Mouse (Mus musculus) left cerebral cortex, postnatal 25 days (tissue): ENCODE measurements around the gene Efr3b. TPM values are rescaled to one million over a fixed set of nuclear protein-coding genes. Genes with fewer than 3 reads are reported as not detected.

Experiments used
- DNase-seq, 2 experiments: peaks; one replicate each; pipeline ENCODE4 v3.0.0; 2022; ENCODE audit warnings: low spot score in 2 of 2, mixed read lengths in 1 of 2
- intact Hi-C: fragments of 180-260 bp; cut with DNase I; formaldehyde crosslinking; loops from one replicate; pipeline ENCODE4 v1.15.1; 2025
- total RNA-seq, 2 experiments: library from RNA; stranded (reverse); gene quantifications; 2 replicates each; pipeline ENCODE4 v1.2.3; 2021

Gene Efr3b
- total RNA-seq, result 100 to 1,000 TPM in 1 of 2 experiments, 10 to 100 TPM in 1; 97.7 to 102 TPM

GRCm38 (mm10) chr12:4038061-4039041, at the start of gene Efr3b:
Efr3b (minus strand) TSS chr12:4038915.
- peak; percentile 88 to 91 for DNase-seq
- intact Hi-C loops, result loop anchor here (2.0 kb wide), 2 partner anchors 32 to 42 kb away; no protein-coding TSS in a partner anchor

- intact Hi-C loops, result loop anchor here (5.0 kb wide), 1 partner anchor 421 kb away; no protein-coding TSS in a partner anchor
- peak in 1 of 2 experiments; percentile 20 for DNase-seq
Measured at GRCm38 (mm10) chr12:4083441-4083840, 44.7 kb upstream of the Efr3b start.

DNA sequence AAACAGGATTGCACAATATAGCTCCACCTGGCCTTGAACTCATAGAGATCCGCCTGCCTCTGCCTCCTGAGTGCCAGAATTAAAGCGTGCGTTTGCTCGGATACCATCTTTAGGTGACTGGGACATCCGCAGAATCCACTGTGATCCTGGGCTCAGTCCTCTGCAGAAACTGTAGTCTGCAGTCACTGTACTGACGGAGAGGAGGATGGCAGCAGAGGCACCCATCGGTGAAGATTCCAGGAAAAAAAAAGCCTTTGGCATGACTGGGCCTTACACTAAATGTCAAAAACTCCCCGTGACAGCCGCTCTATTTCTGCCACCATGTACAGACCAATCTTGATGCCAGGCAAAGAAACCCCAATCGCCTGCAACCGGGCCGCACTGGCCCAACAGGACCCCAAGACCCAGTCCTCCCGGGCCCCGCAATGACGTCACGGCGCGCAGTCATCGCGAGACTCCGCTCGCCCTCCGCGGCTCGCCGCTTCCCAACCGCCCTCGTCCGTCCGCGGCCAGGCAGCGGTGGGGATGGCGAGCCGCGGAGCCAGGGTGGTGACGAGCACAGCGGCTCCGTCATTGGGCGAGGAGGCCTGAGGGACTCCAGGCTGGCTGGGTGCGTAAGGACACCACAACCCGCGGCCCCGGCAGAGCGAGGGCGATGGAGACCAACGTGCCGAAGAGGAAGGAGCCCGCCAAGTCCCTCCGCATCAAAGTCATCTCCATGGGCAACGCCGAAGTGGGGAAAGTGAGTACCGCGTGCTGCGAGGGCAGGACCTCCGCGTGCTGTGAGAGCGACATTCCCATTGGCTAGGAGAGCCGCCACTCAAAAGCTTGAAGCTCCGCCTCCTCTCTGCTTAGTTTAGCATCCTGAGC, 43.7 kb upstream of the Efr3b start, which contains the start of gene Dnajc27:
Dnajc27 (plus strand) TSS at position 452 of the 870 bp plus-strand sequence.
- intact Hi-C loops, result loop anchor here (5.0 kb wide), 1 partner anchor 420 kb away; no protein-coding TSS in a partner anchor
- DNase-seq, result peak; percentile 96 to 98

DNA sequence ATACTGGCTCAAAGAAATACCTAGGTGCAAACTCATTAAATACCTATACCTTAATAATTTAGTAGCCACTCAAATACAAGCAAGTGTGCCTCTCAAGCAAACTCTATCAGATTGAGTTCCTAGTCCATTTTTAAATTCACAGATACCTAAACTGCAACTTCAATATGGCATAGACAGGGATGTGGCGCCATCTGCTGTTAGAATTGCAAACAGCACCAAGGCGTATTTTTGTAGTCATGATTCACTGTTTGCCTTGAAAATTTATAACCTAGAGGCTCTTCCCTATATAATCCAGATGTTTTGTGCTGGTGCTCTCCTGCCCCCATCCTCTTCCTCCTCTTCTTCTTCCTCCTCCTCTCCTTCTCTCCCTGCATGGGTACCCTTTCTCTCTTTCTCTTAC, 41.6 kb upstream of the Efr3b start:
- DNase-seq, result peak; percentile 84 to 90
- intact Hi-C loops, result loop anchor here (1.0 to 5.0 kb wide), 5 partner anchors 42 to 418 kb away; partner anchors contain the start of gene Efr3b

DNA sequence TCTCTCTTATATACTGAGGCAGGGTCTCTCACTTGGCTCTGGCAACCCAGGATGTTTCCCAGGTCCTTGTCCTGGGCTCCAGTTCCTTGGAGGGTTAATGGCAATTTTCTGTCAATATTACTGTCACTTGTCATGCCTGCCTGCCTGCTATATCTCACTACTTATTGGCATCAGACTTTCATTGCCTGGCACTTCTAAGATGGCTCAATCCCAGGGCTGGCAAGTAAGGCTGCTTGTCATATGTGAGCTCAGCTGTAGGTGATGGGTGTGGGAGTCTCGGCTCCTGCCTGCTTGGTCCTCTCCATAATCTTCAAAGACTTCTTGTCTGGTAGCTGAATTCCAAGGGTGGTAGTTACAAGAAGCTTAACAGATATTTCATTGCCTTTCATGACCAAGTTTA, 39.4 kb upstream of the Efr3b start:
- intact Hi-C loops, result no loop called here
- peak in 1 of 2 experiments; percentile 68 for DNase-seq

DNA sequence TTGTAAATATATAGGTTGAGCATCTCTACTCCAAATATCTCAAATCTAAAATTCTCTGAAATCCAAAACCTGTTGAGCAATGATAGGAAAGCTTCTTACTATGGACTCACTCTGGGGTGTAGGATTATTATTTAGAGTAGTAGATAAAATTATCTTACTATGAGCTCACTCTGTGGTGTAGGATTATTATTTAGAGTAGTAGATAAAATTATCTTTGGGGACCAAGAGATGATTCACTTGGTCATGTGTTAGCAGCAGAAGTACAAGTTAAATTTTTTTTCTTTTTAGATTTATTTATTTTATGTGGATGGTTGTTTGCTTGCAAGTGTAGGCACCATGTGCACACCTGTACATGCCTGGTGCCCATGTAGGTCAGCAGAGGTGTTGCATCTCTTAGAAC, 37.7 kb upstream of the Efr3b start:
- DNase-seq, result no peak
- intact Hi-C loops, result no loop called here

- intact Hi-C loops, result no loop called here
- DNase-seq, result peak in 1 of 2 experiments; percentile 39
Measured at GRCm38 (mm10) chr12:4075407-4075806, 36.7 kb upstream of the Efr3b start.

DNA sequence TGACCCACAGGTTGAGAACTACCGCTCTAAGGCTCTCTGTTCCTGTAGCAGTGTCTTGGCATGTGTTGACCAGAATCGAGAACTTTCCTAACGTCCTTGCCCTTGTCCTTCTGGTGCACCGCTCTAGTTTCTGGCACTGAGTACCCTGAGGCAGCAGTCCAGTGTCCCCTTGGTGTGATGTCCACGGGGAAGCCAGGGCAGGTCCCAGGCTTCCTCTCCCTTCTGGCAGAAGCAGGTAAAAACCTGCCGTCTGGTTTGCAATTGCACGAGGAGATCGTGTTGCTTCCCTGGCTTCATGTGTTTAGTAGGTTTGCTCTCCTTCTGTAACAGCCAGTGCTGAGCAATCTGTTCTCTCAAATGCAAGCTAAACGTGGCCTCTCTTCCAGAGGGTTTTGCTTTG, 33.0 kb upstream of the Efr3b start:
- DNase-seq, result peak in 1 of 2 experiments; percentile 11
- intact Hi-C loops, result no loop called here

DNA sequence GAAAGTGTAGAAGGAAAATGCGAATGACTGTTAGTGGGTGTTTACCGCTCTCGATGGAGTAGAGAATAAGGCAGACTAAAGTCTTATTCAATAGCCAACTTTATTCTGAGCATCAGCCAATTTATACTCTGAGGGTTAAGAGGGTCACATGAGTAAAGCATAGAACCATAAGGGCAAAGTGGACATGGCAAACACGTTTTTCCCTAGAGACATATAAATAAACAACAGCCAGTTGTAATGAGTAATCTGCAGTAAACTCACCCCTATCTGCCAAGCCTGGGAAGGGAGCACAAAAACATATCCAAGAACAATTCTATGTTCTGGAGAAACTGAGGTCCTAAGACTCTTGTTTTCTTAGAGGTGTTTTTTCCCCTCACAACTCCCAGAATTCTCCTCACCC, 29.8 kb upstream of the Efr3b start:
- no peak for DNase-seq
- intact Hi-C loops, result no loop called here

DNA sequence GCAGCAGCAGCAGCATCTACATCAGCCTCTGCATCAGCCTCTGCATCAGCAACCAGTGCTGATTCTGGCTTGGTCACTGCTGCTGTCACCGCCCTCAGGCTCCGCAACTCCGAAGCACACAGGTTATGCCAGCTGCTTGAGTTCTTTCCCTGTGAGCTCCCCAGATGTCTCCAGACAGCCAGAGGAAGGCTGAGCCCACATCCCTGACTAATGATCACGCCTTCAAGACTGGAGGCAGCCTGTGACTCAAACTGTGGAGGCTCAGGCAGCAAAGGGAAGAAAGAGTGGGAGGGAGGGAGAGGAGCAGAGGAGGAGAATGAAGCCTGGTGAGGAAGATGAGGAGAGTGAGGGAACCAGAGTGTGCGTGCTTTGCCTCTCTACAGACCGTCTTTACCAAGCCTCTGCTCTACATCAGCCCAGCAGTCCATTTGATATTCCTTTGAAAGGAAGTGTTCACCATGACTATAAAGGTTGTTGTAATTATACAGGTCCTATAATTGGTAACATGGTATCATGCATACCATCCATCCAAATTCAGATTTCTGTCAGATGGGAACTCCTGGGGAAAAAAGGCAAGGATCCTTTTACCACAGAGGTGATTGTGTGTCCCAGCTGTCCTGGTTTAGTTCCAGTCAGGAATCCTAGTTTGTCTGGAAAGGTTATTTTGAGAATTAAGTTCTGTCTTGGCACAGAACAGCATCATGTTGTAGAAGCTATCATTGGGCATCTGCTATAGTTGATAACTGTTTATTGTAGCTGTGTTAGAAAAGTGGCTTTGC, 28.2 kb upstream of the Efr3b start:
- DNase-seq, result peak; percentile 58 to 91

DNA sequence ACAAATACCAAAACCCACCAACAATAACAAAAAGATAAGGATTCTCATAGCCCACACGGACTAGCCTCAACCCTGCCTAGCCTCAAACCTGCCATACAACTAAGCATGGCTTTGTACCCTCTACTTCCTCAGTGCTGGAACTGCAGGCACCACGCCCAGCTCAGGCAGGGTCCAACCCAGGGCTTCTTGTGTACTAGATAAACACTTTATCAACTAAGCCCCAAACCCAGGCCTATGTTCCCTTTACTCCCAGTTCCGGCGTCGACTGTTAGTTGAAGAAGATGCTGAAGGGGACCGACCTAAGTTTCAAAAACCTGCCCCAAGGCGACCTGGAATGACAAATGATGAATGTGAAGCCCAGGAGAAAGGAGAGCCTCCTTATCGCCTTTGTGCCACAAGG, 27.2 kb upstream of the Efr3b start:
- no peak for DNase-seq
- intact Hi-C loops, result no loop called here

More for the DNA sequence above, 28.2 kb upstream of the Efr3b start:
- intact Hi-C loops, result no loop called here

GRCm38 (mm10) chr12:4065498-4065897, 26.8 kb upstream of the Efr3b start:
- no peak for DNase-seq
- intact Hi-C loops, result no loop called here

- DNase-seq, result no peak
- intact Hi-C loops, result no loop called here
Measured at GRCm38 (mm10) chr12:4059683-4060082, 21.0 kb upstream of the Efr3b start.

DNA sequence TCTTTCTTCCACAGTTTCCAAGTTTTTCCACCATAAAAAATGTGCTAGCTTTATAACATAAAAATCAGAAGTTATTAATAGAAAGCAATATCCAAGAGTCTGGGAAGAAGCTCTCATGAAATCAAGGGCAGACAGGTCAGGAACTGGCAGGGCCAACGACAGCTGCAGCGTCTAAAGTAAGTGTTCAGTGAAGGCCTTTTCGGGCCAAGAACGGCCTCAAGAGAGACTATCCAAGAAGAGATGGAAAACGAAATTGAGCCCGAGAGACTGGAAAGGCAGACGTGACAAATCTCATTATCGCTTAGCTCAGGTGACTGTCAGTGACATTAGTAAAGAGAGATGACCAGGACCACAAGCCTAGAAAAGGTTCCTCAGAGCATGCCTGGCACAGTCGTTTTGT, 19.6 kb upstream of the Efr3b start:
- intact Hi-C loops, result no loop called here
- DNase-seq, result no peak

DNA sequence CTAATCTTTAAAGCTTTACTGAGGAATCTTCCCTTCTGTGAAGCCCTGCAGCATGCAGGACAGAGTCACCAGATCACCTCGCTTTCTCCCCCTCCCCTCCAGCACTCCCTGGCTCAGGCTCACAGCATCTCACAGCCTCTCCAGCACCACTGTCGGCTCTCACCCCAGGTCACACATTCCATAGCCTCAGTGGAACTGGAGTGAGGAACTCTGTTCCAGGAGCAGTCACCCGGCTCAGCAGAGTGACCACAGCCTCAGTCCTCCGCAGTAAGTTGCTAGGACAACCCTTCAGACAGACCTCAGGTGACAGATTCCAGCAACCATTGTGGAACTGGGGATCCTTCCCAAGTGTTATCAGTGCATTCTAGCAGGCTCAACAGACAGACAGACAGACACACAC, 16.1 kb upstream of the Efr3b start:
- intact Hi-C loops, result no loop called here
- no peak for DNase-seq

- no peak for DNase-seq
- intact Hi-C loops, result no loop called here
Measured at GRCm38 (mm10) chr12:4053643-4054042, 14.9 kb upstream of the Efr3b start.

- no peak for DNase-seq
- intact Hi-C loops, result no loop called here
Measured at GRCm38 (mm10) chr12:4050861-4051425, 12.2 kb upstream of the Efr3b start.

DNA sequence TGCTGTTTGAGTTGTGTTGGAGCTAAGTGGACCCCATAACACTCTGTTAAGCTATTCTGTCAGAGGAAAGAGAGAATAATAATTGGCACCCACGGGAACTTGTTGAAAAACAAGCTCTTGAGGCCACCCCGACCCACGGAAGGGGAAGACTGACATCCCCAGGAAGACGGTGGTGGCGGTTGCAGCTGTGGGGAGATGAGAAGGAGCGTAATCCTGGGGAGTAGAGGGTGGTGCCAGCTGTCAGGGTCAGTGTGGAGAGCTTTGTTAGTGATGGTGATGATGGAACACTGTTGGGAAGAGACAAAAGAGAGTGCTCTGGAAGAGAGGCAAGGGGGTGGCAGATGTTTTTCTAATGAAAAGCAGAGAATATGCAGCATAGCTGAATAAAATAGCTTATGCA, 9.3 kb upstream of the Efr3b start:
- intact Hi-C loops, result no loop called here
- DNase-seq, result no peak

GRCm38 (mm10) chr12:4045992-4046391, 7.3 kb upstream of the Efr3b start:
- intact Hi-C loops, result no loop called here
- DNase-seq, result no peak
